Mouse (Mus musculus): ENCODE measurements around the gene Gfer.

- no peak for TF ChIP-seq POLR2A (IDR thresholded peaks at IDR 0.05; ENCODE audit: borderline replicate concordance, extremely low read depth, insufficient read depth, insufficient read length, poor library complexity, severe bottlenecking)
- TF ChIP-seq CTCF (IDR thresholded peaks at IDR 0.05; ENCODE audit: borderline replicate concordance, extremely low read depth, insufficient read depth, insufficient read length), result peak; percentile 74; the same call in 1 of the 2 replicates
Observed at GRCm38 (mm10) chr17:24676187-24676586, 19.8 kb downstream of the Gfer start.
